Mouse (Mus musculus): ENCODE data around the gene Krt33b. TPM values are rescaled to one million over a fixed set of nuclear protein-coding genes. Genes with fewer than 3 reads are reported as not detected.

Krt33b gene
- polyA plus RNA-seq (2014; fragmentation: Illumina TruSeq; extraction: RNeasy Lipid Tissue Mini Kit (QIAGEN cat#74804); ENCODE audit: low read depth, low replicate concordance) = not detected

GRCm38 (mm10) chr11:100029768-100030167, at the start of gene Krt33b:
Gene Krt33b (minus strand): TSS chr11:100029868.

GRCm38 (mm10) chr11:100050451-100050850, 20.8 kb upstream of the Krt33b start, which contains the start of gene Krt31:
Gene Krt31 (minus strand): TSS chr11:100050551.

DNA sequence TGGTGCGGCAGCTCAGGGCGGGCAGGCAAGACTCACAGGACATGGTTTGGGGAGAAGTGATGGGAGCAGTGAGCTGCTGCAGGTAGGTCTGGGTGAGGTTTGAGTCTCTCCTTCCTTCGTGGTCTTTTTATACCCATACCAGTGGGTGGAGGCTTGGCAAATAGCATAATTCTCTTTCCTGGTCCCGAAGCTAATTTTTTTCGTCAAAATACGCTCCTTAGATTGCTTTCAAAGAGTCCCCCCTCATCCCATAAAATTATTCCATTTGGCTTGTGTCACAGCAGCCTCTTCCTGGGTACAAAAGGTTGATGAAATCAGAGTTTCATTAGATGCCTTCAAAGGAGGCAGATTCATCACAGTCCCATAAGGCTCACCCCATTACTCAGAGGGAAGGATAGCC, 11.8 kb upstream of the Krt33b start, which contains the start of gene Krt34:
Gene Krt34 (minus strand): TSS at position 101 of the 400 bp plus-strand sequence.

GRCm38 (mm10) chr11:100016112-100016511, 13.6 kb downstream of the Krt33b start, which contains the start of gene Krt33a:
Gene Krt33a (minus strand): TSS chr11:100016212.

DNA sequence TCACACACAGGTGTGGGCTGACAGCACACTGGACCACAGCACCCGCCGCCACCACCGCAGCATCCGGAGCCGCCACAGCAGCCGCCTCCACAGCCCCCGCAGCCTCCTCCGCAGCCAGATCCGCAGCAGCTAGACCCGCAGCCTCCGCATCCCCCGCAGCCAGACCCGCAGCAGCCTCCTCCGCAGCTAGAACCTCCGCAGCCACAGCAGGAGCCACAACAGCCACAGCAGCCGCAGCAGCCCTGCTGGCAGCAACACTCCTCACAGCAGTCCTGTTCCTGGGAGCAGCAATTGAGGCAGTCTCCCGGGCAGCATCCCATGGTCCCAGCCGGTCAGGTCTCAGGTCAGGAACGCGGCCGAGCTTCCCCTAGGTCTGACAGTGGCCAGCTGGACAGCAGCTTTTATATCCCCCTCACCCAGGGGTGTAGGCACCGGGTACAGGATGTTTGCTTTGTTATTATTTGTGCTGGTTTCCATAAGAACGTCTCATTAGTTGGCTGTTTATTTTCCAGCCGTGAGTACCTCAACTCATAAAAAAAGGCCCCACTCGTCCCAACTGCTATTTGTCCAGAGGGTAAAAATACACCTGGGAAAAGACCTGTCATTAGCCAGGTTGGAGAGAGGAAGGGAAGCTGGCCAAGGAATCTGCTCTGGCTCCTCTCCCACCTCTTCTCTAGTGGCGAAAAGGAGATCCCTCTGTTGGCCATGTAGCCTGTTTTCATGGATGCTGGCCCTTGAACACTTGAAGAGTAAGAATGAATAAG, 35.9 kb downstream of the Krt33b start, which contains the start of gene Krtap17-1:
Gene Krtap17-1 (minus strand): TSS at position 375 of the 764 bp plus-strand sequence.

DNA sequence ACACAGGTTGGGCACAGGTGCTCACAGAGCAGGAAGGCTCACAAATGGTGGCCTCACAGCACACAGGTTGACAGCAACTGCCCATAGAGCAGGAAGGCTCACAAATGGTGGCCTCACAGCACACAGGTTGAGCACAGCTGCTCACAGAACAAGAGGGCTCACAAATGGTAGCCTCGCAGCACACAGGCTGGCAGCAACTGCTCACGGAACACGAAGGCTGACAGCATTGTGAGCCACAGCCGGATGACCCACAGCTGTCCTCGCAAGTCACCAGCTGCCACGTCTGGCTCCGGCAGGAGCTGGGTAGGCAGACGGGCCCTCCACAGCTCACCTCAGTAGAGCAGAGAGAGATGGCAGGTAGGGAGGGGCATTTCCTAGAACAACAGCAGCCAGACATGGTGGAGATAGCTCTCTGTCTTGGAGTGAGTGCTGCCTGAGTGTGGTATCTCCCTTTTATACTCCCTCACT, 43.5 kb downstream of the Krt33b start, which contains the start of gene Krtap16-1:
Gene Krtap16-1 (minus strand): TSS at position 418 of the 468 bp plus-strand sequence.

DNA sequence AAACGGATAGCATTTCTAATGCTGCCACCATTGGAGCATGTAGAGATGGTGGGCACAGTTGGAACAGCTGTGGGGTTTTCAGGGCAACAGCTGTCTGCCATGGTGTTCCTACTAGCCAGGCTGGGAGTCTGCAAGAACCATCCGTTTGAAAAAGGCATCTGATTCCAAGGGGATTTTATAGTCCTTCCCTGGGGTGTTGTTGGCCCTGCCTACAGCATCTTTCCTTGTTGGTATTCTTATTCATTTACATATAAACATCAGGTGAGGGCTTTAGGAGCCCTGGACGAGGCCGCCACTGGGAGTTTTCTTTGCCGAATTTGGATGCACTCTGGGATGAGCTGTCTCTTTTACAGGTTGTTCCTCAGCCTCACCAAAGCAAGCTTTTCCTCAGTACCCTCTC, 50.7 kb downstream of the Krt33b start, which contains the start of gene Krtap29-1:
Gene Krtap29-1 (minus strand): TSS at position 101 of the 400 bp plus-strand sequence.

Other genes starting within 250 kb of the Krt33b start
- not detected for gene Krtap4-8, start 249.2 kb downstream of the Krt33b start, polyA plus RNA-seq (2014; fragmentation: Illumina TruSeq; extraction: RNeasy Lipid Tissue Mini Kit (QIAGEN cat#74804); ENCODE audit: low read depth, low replicate concordance)
- not detected for gene Krtap4-9, start 244.7 kb downstream of the Krt33b start, polyA plus RNA-seq (2014; fragmentation: Illumina TruSeq; extraction: RNeasy Lipid Tissue Mini Kit (QIAGEN cat#74804); ENCODE audit: low read depth, low replicate concordance)
- not detected for gene Gm11596, start 236.4 kb downstream of the Krt33b start, polyA plus RNA-seq (2014; fragmentation: Illumina TruSeq; extraction: RNeasy Lipid Tissue Mini Kit (QIAGEN cat#74804); ENCODE audit: low read depth, low replicate concordance)
- not detected for gene Gm11569, start 230.9 kb downstream of the Krt33b start, polyA plus RNA-seq (2014; fragmentation: Illumina TruSeq; extraction: RNeasy Lipid Tissue Mini Kit (QIAGEN cat#74804); ENCODE audit: low read depth, low replicate concordance)
- not detected for gene Gm11554, start 225.4 kb downstream of the Krt33b start, polyA plus RNA-seq (2014; fragmentation: Illumina TruSeq; extraction: RNeasy Lipid Tissue Mini Kit (QIAGEN cat#74804); ENCODE audit: low read depth, low replicate concordance)
- gene Krtap4-13, start 220.0 kb downstream of the Krt33b start, polyA plus RNA-seq (2014; fragmentation: Illumina TruSeq; extraction: RNeasy Lipid Tissue Mini Kit (QIAGEN cat#74804); ENCODE audit: low read depth, low replicate concordance) = not detected
- gene Gm11564, start 214.2 kb downstream of the Krt33b start, polyA plus RNA-seq (2014; fragmentation: Illumina TruSeq; extraction: RNeasy Lipid Tissue Mini Kit (QIAGEN cat#74804); ENCODE audit: low read depth, low replicate concordance) = not detected
- gene 2300003K06Rik, start 191.8 kb downstream of the Krt33b start, polyA plus RNA-seq (2014; fragmentation: Illumina TruSeq; extraction: RNeasy Lipid Tissue Mini Kit (QIAGEN cat#74804); ENCODE audit: low read depth, low replicate concordance) = not detected
- gene Krtap4-16, start 178.3 kb downstream of the Krt33b start, polyA plus RNA-seq (2014; fragmentation: Illumina TruSeq; extraction: RNeasy Lipid Tissue Mini Kit (QIAGEN cat#74804); ENCODE audit: low read depth, low replicate concordance) = not detected
- gene Gm11568, start 172.0 kb downstream of the Krt33b start, polyA plus RNA-seq (2014; fragmentation: Illumina TruSeq; extraction: RNeasy Lipid Tissue Mini Kit (QIAGEN cat#74804); ENCODE audit: low read depth, low replicate concordance) = not detected
- not detected for gene Gm11559, start 165.4 kb downstream of the Krt33b start, polyA plus RNA-seq (2014; fragmentation: Illumina TruSeq; extraction: RNeasy Lipid Tissue Mini Kit (QIAGEN cat#74804); ENCODE audit: low read depth, low replicate concordance)
- gene Krtap9-1, start 156.5 kb downstream of the Krt33b start, polyA plus RNA-seq (2014; fragmentation: Illumina TruSeq; extraction: RNeasy Lipid Tissue Mini Kit (QIAGEN cat#74804); ENCODE audit: low read depth, low replicate concordance) = not detected
- not detected for gene Gm11567, start 150.7 kb downstream of the Krt33b start, polyA plus RNA-seq (2014; fragmentation: Illumina TruSeq; extraction: RNeasy Lipid Tissue Mini Kit (QIAGEN cat#74804); ENCODE audit: low read depth, low replicate concordance)
- not detected for gene Krtap31-1, start 121.9 kb downstream of the Krt33b start, polyA plus RNA-seq (2014; fragmentation: Illumina TruSeq; extraction: RNeasy Lipid Tissue Mini Kit (QIAGEN cat#74804); ENCODE audit: low read depth, low replicate concordance)
- gene Gm11565, start 115.1 kb downstream of the Krt33b start, polyA plus RNA-seq (2014; fragmentation: Illumina TruSeq; extraction: RNeasy Lipid Tissue Mini Kit (QIAGEN cat#74804); ENCODE audit: low read depth, low replicate concordance) = not detected
- gene Krtap31-2, start 93.6 kb downstream of the Krt33b start, polyA plus RNA-seq (2014; fragmentation: Illumina TruSeq; extraction: RNeasy Lipid Tissue Mini Kit (QIAGEN cat#74804); ENCODE audit: low read depth, low replicate concordance) = not detected
- not detected for gene Krtap9-5, start 81.4 kb downstream of the Krt33b start, polyA plus RNA-seq (2014; fragmentation: Illumina TruSeq; extraction: RNeasy Lipid Tissue Mini Kit (QIAGEN cat#74804); ENCODE audit: low read depth, low replicate concordance)
- gene Krtap29-1, start 50.8 kb downstream of the Krt33b start, polyA plus RNA-seq (2014; fragmentation: Illumina TruSeq; extraction: RNeasy Lipid Tissue Mini Kit (QIAGEN cat#74804); ENCODE audit: low read depth, low replicate concordance) = not detected
- not detected for gene Krtap16-1, start 43.3 kb downstream of the Krt33b start, polyA plus RNA-seq (2014; fragmentation: Illumina TruSeq; extraction: RNeasy Lipid Tissue Mini Kit (QIAGEN cat#74804); ENCODE audit: low read depth, low replicate concordance)
- not detected for gene Krtap17-1, start 35.9 kb downstream of the Krt33b start, polyA plus RNA-seq (2014; fragmentation: Illumina TruSeq; extraction: RNeasy Lipid Tissue Mini Kit (QIAGEN cat#74804); ENCODE audit: low read depth, low replicate concordance)
- not detected for gene Krt33a, start 13.7 kb downstream of the Krt33b start, polyA plus RNA-seq (2014; fragmentation: Illumina TruSeq; extraction: RNeasy Lipid Tissue Mini Kit (QIAGEN cat#74804); ENCODE audit: low read depth, low replicate concordance)
- not detected for gene Krt34, start 11.7 kb upstream of the Krt33b start, polyA plus RNA-seq (2014; fragmentation: Illumina TruSeq; extraction: RNeasy Lipid Tissue Mini Kit (QIAGEN cat#74804); ENCODE audit: low read depth, low replicate concordance)
- not detected for gene Krt31, start 20.7 kb upstream of the Krt33b start, polyA plus RNA-seq (2014; fragmentation: Illumina TruSeq; extraction: RNeasy Lipid Tissue Mini Kit (QIAGEN cat#74804); ENCODE audit: low read depth, low replicate concordance)
- gene Krt32, start 58.4 kb upstream of the Krt33b start, polyA plus RNA-seq (2014; fragmentation: Illumina TruSeq; extraction: RNeasy Lipid Tissue Mini Kit (QIAGEN cat#74804); ENCODE audit: low read depth, low replicate concordance) = 0.31 TPM
- gene Krt35, start 66.4 kb upstream of the Krt33b start, polyA plus RNA-seq (2014; fragmentation: Illumina TruSeq; extraction: RNeasy Lipid Tissue Mini Kit (QIAGEN cat#74804); ENCODE audit: low read depth, low replicate concordance) = not detected
- 0.48 TPM for gene Krt36, start 75.8 kb upstream of the Krt33b start, polyA plus RNA-seq (2014; fragmentation: Illumina TruSeq; extraction: RNeasy Lipid Tissue Mini Kit (QIAGEN cat#74804); ENCODE audit: low read depth, low replicate concordance)
- gene Krt13, start 91.7 kb upstream of the Krt33b start, polyA plus RNA-seq (2014; fragmentation: Illumina TruSeq; extraction: RNeasy Lipid Tissue Mini Kit (QIAGEN cat#74804); ENCODE audit: low read depth, low replicate concordance) = not detected
- 10.5 TPM for gene Krt15, start 106.1 kb upstream of the Krt33b start, polyA plus RNA-seq (2014; fragmentation: Illumina TruSeq; extraction: RNeasy Lipid Tissue Mini Kit (QIAGEN cat#74804); ENCODE audit: low read depth, low replicate concordance)
- 152 TPM for gene Krt19, start 118.8 kb upstream of the Krt33b start, polyA plus RNA-seq (2014; fragmentation: Illumina TruSeq; extraction: RNeasy Lipid Tissue Mini Kit (QIAGEN cat#74804); ENCODE audit: low read depth, low replicate concordance)
- gene Krt9, start 163.4 kb upstream of the Krt33b start, polyA plus RNA-seq (2014; fragmentation: Illumina TruSeq; extraction: RNeasy Lipid Tissue Mini Kit (QIAGEN cat#74804); ENCODE audit: low read depth, low replicate concordance) = not detected
- gene Krt14, start 177.7 kb upstream of the Krt33b start, polyA plus RNA-seq (2014; fragmentation: Illumina TruSeq; extraction: RNeasy Lipid Tissue Mini Kit (QIAGEN cat#74804); ENCODE audit: low read depth, low replicate concordance) = 34.6 TPM
- gene Krt16, start 219.0 kb upstream of the Krt33b start, polyA plus RNA-seq (2014; fragmentation: Illumina TruSeq; extraction: RNeasy Lipid Tissue Mini Kit (QIAGEN cat#74804); ENCODE audit: low read depth, low replicate concordance) = not detected
- gene Krt17, start 231.2 kb upstream of the Krt33b start, polyA plus RNA-seq (2014; fragmentation: Illumina TruSeq; extraction: RNeasy Lipid Tissue Mini Kit (QIAGEN cat#74804); ENCODE audit: low read depth, low replicate concordance) = 2.0 TPM
- not detected for gene Krt42, start 240.0 kb upstream of the Krt33b start, polyA plus RNA-seq (2014; fragmentation: Illumina TruSeq; extraction: RNeasy Lipid Tissue Mini Kit (QIAGEN cat#74804); ENCODE audit: low read depth, low replicate concordance)